Mouse (Mus musculus) granulocyte monocyte progenitor cell, adult 5-6 weeks (primary cell): ENCODE measurements around the gene Sox10. TPM values are rescaled to one million over a fixed set of nuclear protein-coding genes. Genes with fewer than 3 reads are reported as not detected.
A peak's percentile ranks its signal among the peaks of the same experiment; 100 is the strongest.

Source experiments
- ATAC-seq: replicated peaks from 2 replicates; pipeline ENCODE4 v1.8.0; 2016; ENCODE audit warnings: mild to moderate bottlenecking, moderate TSS enrichment, inconsistent platforms; ENCODE audit not compliant: poor library complexity, severe bottlenecking
- total RNA-seq, 2 experiments: library from RNA; stranded (forward) in 1 of 2; stranded (reverse) in 1 of 2; fragments of 200-712, 200-1000 nt in 1 of 2; fragments of >200 nt in 1 of 2; fragmentation: Nextera tagmentation in 1 of 2; gene quantifications; 2 replicates each; pipeline ENCODE4 v1.2.3; 2014 to 2017

Gene Sox10
- total RNA-seq, 2 experiments from 2014 or later, result not detected

- ATAC-seq, result no peak
These were observed 2.2 kb downstream of the Sox10 start for GRCm38 (mm10) chr15:79162822-79163221.

- peak; percentile 67 for ATAC-seq
These were observed 2.7 kb downstream of the Sox10 start for GRCm38 (mm10) chr15:79162301-79162700.

- ATAC-seq, result no peak
These were observed 9.5 kb downstream of the Sox10 start for GRCm38 (mm10) chr15:79155572-79155971.

GRCm38 (mm10) chr15:79152709-79153108 is 12.3 kb downstream of the Sox10 start:
- ATAC-seq, result no peak

- no peak for ATAC-seq
These were observed 13.2 kb downstream of the Sox10 start for GRCm38 (mm10) chr15:79151881-79152280.

- peak; percentile 74 for ATAC-seq
These were observed 16.5 kb downstream of the Sox10 start for GRCm38 (mm10) chr15:79148533-79148932.

- ATAC-seq, result no peak
These were observed 19.5 kb downstream of the Sox10 start for GRCm38 (mm10) chr15:79145522-79145921.

GRCm38 (mm10) chr15:79144021-79144420 is 21.0 kb downstream of the Sox10 start:
- ATAC-seq, result no peak

- no peak for ATAC-seq
These were observed 21.7 kb downstream of the Sox10 start for GRCm38 (mm10) chr15:79143316-79143715.

- ATAC-seq, result no peak; the same call in 1 of the 2 replicates
These were observed 23.5 kb downstream of the Sox10 start for GRCm38 (mm10) chr15:79141566-79141917.

- peak; percentile 88 for ATAC-seq
These were observed 24.0 kb downstream of the Sox10 start, which contains the start of the genes Polr2f and 1700088E04Rik for GRCm38 (mm10) chr15:79140866-79141565. Gene Polr2f, plus strand, starts transcription at chr15:79141009. Gene 1700088E04Rik, minus strand, starts transcription at chr15:79141253.

GRCm38 (mm10) chr15:79139640-79140039 is 25.4 kb downstream of the Sox10 start:
- no peak for ATAC-seq

GRCm38 (mm10) chr15:79135783-79136575 is 29.1 kb downstream of the Sox10 start:
- no peak for ATAC-seq

- no peak for ATAC-seq
These were observed 29.7 kb downstream of the Sox10 start for GRCm38 (mm10) chr15:79135332-79135731.

- ATAC-seq, result no peak
These were observed 30.4 kb downstream of the Sox10 start for GRCm38 (mm10) chr15:79134496-79135270.

GRCm38 (mm10) chr15:79133191-79133661 is 31.8 kb downstream of the Sox10 start:
- ATAC-seq, result no peak

GRCm38 (mm10) chr15:79131442-79131841 is 33.6 kb downstream of the Sox10 start:
- no peak for ATAC-seq

- no peak for ATAC-seq
These were observed 34.3 kb downstream of the Sox10 start for GRCm38 (mm10) chr15:79130782-79131181.

- ATAC-seq, result no peak
These were observed 35.7 kb downstream of the Sox10 start for GRCm38 (mm10) chr15:79129311-79129710.

GRCm38 (mm10) chr15:79128208-79128607 is 36.8 kb downstream of the Sox10 start:
- no peak for ATAC-seq

- ATAC-seq, result no peak
These were observed 37.9 kb downstream of the Sox10 start for GRCm38 (mm10) chr15:79127101-79127500.
